Mouse (Mus musculus): ENCODE measurements around the gene Fbxw13. TPM values are rescaled to one million over a fixed set of nuclear protein-coding genes. Genes with fewer than 3 reads are reported as not detected.

Gene Fbxw13
- not detected in 2 replicates for polyA plus RNA-seq (2012)

GRCm38 (mm10) chr9:109195875-109196274 lies at the start of gene Fbxw13:
Fbxw13 (minus strand) TSS chr9:109195975.

GRCm38 (mm10) chr9:109234654-109235053 lies 38.9 kb upstream of the Fbxw13 start, which contains the start of gene Fbxw20:
Fbxw20 (minus strand) TSS chr9:109234754.

GRCm38 (mm10) chr9:109161941-109162340 lies 33.8 kb downstream of the Fbxw13 start, which contains the start of gene Fbxw21:
Fbxw21 (minus strand) TSS chr9:109162041.

Other genes starting within 250 kb of the Fbxw13 start
- gene Col7a1, start 242.4 kb downstream of the Fbxw13 start, polyA plus RNA-seq (2012): 1.2 and 1.3 TPM in 2 replicates
- gene Ucn2, start 210.0 kb downstream of the Fbxw13 start, polyA plus RNA-seq (2012): not detected in 2 replicates
- gene Pfkfb4, start 204.2 kb downstream of the Fbxw13 start, polyA plus RNA-seq (2012): 2.8 and 4.1 TPM in 2 replicates
- 417 and 542 TPM in 2 replicates for gene Shisa5, start 157.4 kb downstream of the Fbxw13 start, polyA plus RNA-seq (2012)
- 43.3 and 47.5 TPM in 2 replicates for gene Trex1, start 136.2 kb downstream of the Fbxw13 start, polyA plus RNA-seq (2012)
- gene Atrip, start 121.9 kb downstream of the Fbxw13 start, polyA plus RNA-seq (2012): 9.8 and 10.7 TPM in 2 replicates
- gene Ccdc51, start 113.5 kb downstream of the Fbxw13 start, polyA plus RNA-seq (2012): 4.4 and 4.9 TPM in 2 replicates
- gene Tma7, start 113.4 kb downstream of the Fbxw13 start, polyA plus RNA-seq (2012): 372 and 424 TPM in 2 replicates
- 0.04 and 0.21 TPM in 2 replicates for gene Plxnb1, start 100.6 kb downstream of the Fbxw13 start, polyA plus RNA-seq (2012)
- gene Fbxw21, start 33.9 kb downstream of the Fbxw13 start, polyA plus RNA-seq (2012): 0.04 TPM in 1 of 2 replicates, not detected in the other
- gene Fbxw20, start 38.8 kb upstream of the Fbxw13 start, polyA plus RNA-seq (2012): not detected in 2 replicates
- not detected in 2 replicates for gene Fbxw14, start 91.7 kb upstream of the Fbxw13 start, polyA plus RNA-seq (2012)
- gene Fbxw28, start 143.7 kb upstream of the Fbxw13 start, polyA plus RNA-seq (2012): not detected in 2 replicates
- not detected in 2 replicates for gene Fbxw22, start 208.3 kb upstream of the Fbxw13 start, polyA plus RNA-seq (2012)